Mouse (Mus musculus) CD4-positive, CD25-positive, alpha-beta regulatory T cell, adult 2 months (primary cell): ENCODE measurements around the gene Adgra1.

Experiments used
- DNase-seq: peaks from one replicate; pipeline ENCODE4 v3.0.0-alpha.2; 2012; ENCODE audit warnings: low read depth, low spot score

Adgra1 gene

GRCm38 (mm10) chr7:139834036-139834435, at the start of gene Adgra1:
Adgra1 (plus strand) TSS chr7:139834174.
- no peak for DNase-seq

GRCm38 (mm10) chr7:139787382-139787781, 46.6 kb upstream of the Adgra1 start:
- DNase-seq = no peak

GRCm38 (mm10) chr7:139788927-139789326, 45.0 kb upstream of the Adgra1 start:
- DNase-seq = no peak

GRCm38 (mm10) chr7:139789718-139790117, 44.3 kb upstream of the Adgra1 start:
- DNase-seq = no peak

- DNase-seq = no peak
Measured at GRCm38 (mm10) chr7:139791601-139792000, 42.4 kb upstream of the Adgra1 start.

GRCm38 (mm10) chr7:139795004-139795605, 38.9 kb upstream of the Adgra1 start:
- no peak for DNase-seq

GRCm38 (mm10) chr7:139797186-139798109, 36.5 kb upstream of the Adgra1 start:
- no peak for DNase-seq

- no peak for DNase-seq
Measured at GRCm38 (mm10) chr7:139806175-139806601, 27.8 kb upstream of the Adgra1 start.

GRCm38 (mm10) chr7:139810036-139810435, 23.9 kb upstream of the Adgra1 start:
- no peak for DNase-seq

- DNase-seq = no peak
Measured at GRCm38 (mm10) chr7:139811706-139812105, 22.3 kb upstream of the Adgra1 start.

GRCm38 (mm10) chr7:139813577-139814207, 20.3 kb upstream of the Adgra1 start:
- no peak for DNase-seq

- DNase-seq = no peak
Measured at GRCm38 (mm10) chr7:139822301-139823010, 11.5 kb upstream of the Adgra1 start.

- DNase-seq = no peak
Measured at GRCm38 (mm10) chr7:139827687-139828086, 6.3 kb upstream of the Adgra1 start.

- no peak for DNase-seq
Measured at GRCm38 (mm10) chr7:139833532-139833931, 442 bp upstream of the Adgra1 start.

GRCm38 (mm10) chr7:139835140-139836131, 1.5 kb downstream of the Adgra1 start:
- DNase-seq = no peak

GRCm38 (mm10) chr7:139840443-139841168, 6.6 kb downstream of the Adgra1 start:
- no peak for DNase-seq

GRCm38 (mm10) chr7:139842397-139842796, 8.4 kb downstream of the Adgra1 start:
- DNase-seq = no peak

- DNase-seq = no peak
Measured at GRCm38 (mm10) chr7:139843140-139843539, 9.2 kb downstream of the Adgra1 start.

GRCm38 (mm10) chr7:139843776-139844175, 9.8 kb downstream of the Adgra1 start:
- DNase-seq = no peak

GRCm38 (mm10) chr7:139845101-139845500, 11.1 kb downstream of the Adgra1 start:
- no peak for DNase-seq
